Mouse (Mus musculus): ENCODE results near the gene Olfr812.
"Not testable (repeated sequence)": the region's sequence is repeated elsewhere in the genome, so short reads cannot be mapped to it uniquely, and the experiment has no call there.

Gene Olfr812

DNA sequence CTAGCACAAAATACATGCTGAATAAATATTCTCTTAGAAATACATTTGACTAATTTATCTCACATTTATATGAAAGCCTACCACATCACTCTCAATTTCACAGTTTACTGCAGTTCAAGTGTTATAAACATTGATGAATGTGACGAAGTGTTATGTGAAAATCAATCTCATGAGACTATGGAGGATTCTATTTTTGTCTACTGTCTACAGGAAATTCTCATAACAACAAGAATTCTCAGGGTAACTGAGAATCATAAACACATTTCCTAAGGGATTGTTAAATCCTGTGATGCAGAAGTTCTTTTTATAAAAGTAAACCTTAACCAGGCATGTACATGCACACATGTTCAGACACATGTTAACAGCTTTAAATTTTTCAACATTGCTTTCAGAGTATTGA is at the start of gene Olfr812:
Olfr812 (minus strand) TSS at position 101 of the 400 bp plus-strand sequence.
- no peak for DNase-seq (ENCODE audit: low spot score in 2 of 2)

DNA sequence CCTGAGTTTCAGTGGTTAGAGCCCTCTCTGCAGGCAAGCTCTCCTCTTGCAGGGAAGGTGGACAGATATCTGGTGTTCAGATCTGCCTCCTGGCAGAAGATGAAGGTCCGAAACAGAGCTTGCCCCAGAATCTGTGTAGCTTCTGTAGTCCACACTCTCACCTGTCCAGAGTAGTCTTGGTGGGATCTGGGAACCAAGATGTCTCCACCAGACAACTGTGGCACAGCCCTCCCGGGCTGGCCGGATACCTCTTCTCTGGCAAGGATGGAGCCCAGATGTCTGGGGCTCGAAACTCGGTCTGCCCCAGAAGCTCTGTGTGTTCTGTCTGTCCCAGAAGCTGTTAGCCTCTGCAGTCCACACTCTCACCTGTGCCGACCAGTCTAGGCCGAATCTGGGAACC is 40.0 kb upstream of the Olfr812 start:
- no peak for DNase-seq (ENCODE audit: low spot score in 2 of 2)

DNA sequence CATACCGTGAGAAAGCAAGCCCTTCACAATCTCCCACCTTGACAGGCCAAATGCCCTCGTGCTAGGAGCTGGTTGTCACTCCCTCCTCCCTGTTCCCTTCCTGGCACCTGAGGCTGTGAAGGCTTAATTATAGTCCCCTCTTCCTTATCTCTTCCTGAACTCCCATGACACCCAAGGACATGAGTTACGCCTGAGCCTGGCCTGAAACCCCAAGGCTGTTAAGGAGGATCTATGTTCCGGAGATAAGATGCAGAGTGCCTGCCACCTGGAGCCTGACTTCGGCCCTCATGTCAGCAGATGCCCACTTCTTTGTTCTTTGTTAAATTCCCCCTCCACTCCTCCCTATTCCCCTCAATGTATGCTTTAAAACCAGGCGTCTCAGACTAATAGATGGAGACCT is 39.6 kb upstream of the Olfr812 start:
- DNase-seq (ENCODE audit: low spot score in 2 of 2): not testable (repeated sequence)

DNA sequence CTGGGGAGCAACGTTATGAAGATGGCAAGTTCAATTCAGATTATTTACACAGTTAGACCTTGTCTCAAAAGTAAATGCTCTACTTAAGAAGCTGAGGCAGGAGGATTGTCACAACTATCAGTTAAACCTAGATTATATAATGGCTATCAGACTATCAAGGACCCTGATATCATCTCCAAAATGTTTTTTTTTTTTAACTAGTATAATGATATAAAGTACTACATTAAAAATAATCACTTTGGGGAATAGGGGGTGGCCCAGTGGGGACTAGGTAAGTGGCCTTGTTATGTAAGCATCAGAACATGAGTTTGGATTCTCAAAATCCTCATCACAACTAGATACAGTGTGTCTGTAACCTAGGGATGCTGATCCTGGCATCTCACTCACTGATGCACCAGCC is 33.9 kb upstream of the Olfr812 start, which contains the start of gene Olfr814:
Olfr814 (minus strand) TSS at position 101 of the 400 bp plus-strand sequence.
- DNase-seq (ENCODE audit: low spot score in 2 of 2): not testable (repeated sequence)

DNA sequence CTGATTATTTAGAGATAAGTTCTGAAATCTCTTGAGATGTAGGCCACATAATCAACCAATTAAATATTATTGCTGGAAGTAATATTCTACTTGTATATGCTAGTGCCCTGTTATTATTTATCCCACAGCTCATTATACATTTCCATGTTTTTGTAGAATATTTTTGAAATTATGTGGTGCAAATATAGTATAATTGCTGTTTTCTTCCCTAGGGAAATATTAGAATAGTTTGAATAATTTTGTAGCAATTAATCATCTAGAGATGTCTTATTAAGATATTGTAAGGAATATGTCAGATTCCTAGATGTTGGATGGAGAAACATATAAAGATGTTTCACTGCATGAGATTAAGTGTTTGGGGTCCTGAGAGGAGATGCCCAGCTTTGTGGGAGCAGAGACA is 9.2 kb upstream of the Olfr812 start, which contains the start of gene Olfr813:
Olfr813 (plus strand) TSS at position 301 of the 400 bp plus-strand sequence.
- no peak for DNase-seq (ENCODE audit: low spot score in 2 of 2)

DNA sequence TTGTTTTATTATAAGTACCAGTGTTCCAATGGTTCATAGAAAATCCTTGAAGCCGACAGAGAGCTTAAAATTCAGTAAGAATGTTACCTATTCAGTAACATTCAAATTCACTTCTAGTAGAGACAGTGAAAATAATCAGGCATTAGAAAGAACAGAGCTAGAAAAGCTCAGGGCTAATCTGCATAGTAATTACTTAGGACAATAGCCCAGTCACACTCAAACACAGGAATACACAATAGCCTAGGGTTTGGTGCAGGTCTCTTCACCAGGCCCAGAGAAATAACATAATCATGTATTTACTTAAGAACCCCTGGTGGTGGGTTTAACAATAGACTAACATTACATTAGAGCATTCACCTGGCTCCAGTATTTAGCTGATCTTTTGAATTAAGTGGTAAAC is 1.4 kb upstream of the Olfr812 start:
- DNase-seq (ENCODE audit: low spot score in 2 of 2): no peak

DNA sequence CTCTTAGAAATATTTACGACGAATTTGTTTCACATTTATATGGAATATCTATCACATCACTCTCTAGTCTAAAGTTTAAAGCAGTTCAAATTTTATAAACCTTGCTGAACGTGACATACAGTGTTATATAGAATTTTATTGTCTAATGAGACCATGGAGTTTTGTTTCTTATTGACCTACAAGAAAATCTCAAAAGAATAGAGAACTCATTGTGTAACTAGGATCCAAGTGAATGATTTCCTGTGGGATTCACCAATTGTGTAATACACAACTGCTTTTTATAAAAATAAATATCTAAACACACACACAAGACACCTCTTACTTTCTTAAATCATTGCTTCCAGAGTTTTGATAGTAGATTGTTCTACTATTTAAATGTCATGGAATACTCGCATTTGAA is 41.6 kb downstream of the Olfr812 start, which contains the start of gene Olfr811:
Olfr811 (minus strand) TSS at position 101 of the 400 bp plus-strand sequence.
- DNase-seq (ENCODE audit: low spot score in 2 of 2): no peak

DNA sequence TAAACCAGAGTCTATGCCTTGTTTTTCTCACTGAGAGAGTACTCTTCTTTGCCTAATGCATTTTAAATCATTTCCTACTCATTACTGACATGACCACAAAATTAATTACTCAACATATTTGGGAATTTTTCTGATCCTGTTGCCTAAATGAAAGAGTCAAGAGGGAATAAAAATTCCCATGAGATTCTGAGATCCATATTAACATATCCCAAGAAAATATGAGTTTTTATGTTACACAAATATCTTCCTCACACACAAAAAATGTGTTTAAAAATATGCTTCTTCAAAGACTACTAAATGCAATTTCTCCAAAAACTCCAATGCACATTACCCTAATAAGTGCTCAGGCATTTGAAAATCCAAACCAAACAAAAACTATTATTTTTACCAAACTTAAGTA is 51.1 kb downstream of the Olfr812 start, which contains the start of gene Olfr810:
Olfr810 (minus strand) TSS at position 101 of the 400 bp plus-strand sequence.
- no peak for DNase-seq (ENCODE audit: low spot score in 2 of 2)

Data from frontal cortex, postnatal 36 days (tissue).